Mouse (Mus musculus) liver, embryonic 13.5 days (tissue): ENCODE data around the gene Srr. TPM values are rescaled to one million over a fixed set of nuclear protein-coding genes. Genes with fewer than 3 reads are reported as not detected.

Experiments
- ATAC-seq: fragments of 200-750 bp; cut with Nextera tagmentation; 2 replicates; pipeline ENCODE4 v1.8.0; 2017; ENCODE audit warnings: low read depth, mild to moderate bottlenecking, moderate number of reproducible peaks, moderate library complexity
- DNase-seq: peaks from one replicate; pipeline ENCODE4 v3.0.0; 2022
- H3K27ac ChIP-seq: fragments of 300-500 bp; sonication (generic); 2 replicates; pipeline ENCODE4 v1.5.1; 2015; ENCODE audit warnings: moderate library complexity, mild to moderate bottlenecking, inconsistent platforms
- H3K27me3 ChIP-seq: fragments of 300-500 bp; sonication (generic); 2 replicates; pipeline ENCODE4 v1.6.1; 2015; ENCODE audit warnings: mild to moderate bottlenecking, inconsistent platforms
- H3K36me3 ChIP-seq: fragments of 300-500 bp; sonication (generic); 2 replicates; pipeline ENCODE4 v1.6.1; 2015; ENCODE audit warnings: mild to moderate bottlenecking, inconsistent platforms
- H3K4me1 ChIP-seq: fragments of 300-500 bp; sonication (generic); replicated peaks from 2 replicates; pipeline ENCODE4 v1.6.1; 2015; ENCODE audit warnings: inconsistent platforms
- H3K4me2 ChIP-seq: fragments of 300-500 bp; sonication (generic); 2 replicates; pipeline ENCODE4 v1.6.1; 2015; ENCODE audit warnings: inconsistent platforms, mild to moderate bottlenecking, moderate library complexity
- H3K4me3 ChIP-seq: fragments of 300-500 bp; sonication (generic); replicated peaks from 2 replicates; pipeline ENCODE4 v1.5.1; 2015; ENCODE audit warnings: mild to moderate bottlenecking, inconsistent platforms
- H3K9ac ChIP-seq: fragments of 300-500 bp; sonication (generic); 2 replicates; pipeline ENCODE4 v1.6.1; 2015; ENCODE audit warnings: mild to moderate bottlenecking, inconsistent platforms
- H3K9me3 ChIP-seq: fragments of 300-500 bp; sonication (generic); replicated peaks from 2 replicates; pipeline ENCODE4 v1.6.1; 2016; ENCODE audit warnings: inconsistent platforms
- WGBS: fragments of 180-500 bp; shearing (Covaris S2); methylation state at CpG from one replicate; pipeline ENCODE4 v1.1.7; 2015; ENCODE audit not compliant: insufficient replicate concordance; 5-methylcytosine and 5-hydroxymethylcytosine counted together
- microRNA-seq: library from miRNA; unstranded; fragments of <30 nt; microRNA quantifications from one replicate; pipeline ENCODE4, GENCODE M21; 2016
- polyA plus RNA-seq: library from polyadenylated mRNA; unstranded; fragments of >200 nt; fragmentation: Nextera tagmentation; extraction: Ambion mirVana; gene quantifications from 2 replicates; pipeline ENCODE4 v1.2.1, GENCODE M21; 2015

Gene Srr
- polyA plus RNA-seq, 1 experiment from 2014 or later = 3.9 TPM

- Histone ChIP-seq H3K9me3 (no peaks in the 10 kb centered on the region), H3K4me2 (no peak overlapping the region), H3K27ac (no peak overlapping the region), H3K27me3 (no peaks in the 10 kb centered on the region), H3K36me3 (no peaks in the 10 kb centered on the region; the same call in 1 of the 2 replicates), H3K4me3 (no peak overlapping the region), H3K9ac (no peak overlapping the region), H3K4me1 (no peaks in the 10 kb centered on the region)
- 84% methylated on average over 9 of the region's 9 CpGs for WGBS
- DNase-seq = no peak
- no peak for ATAC-seq
These were observed 68.0 kb downstream of the Srr start for GRCm38 (mm10) chr11:74857756-74858155.

Small RNA genes lying within 50 kb of the gene (microRNA-seq; reads per million reads assigned to microRNA genes)
- gene Mir6926 = 0.88 reads per million

Other genes starting within 250 kb of the Srr start
- gene Pafah1b1, start 201.3 kb downstream of the Srr start, polyA plus RNA-seq = 38.9 and 49.9 TPM in 2 replicates
- gene Mettl16, start 155.1 kb downstream of the Srr start, polyA plus RNA-seq = 34.8 and 40.3 TPM in 2 replicates
- 1.3 and 1.5 TPM in 2 replicates for gene Mnt, start 95.0 kb downstream of the Srr start, polyA plus RNA-seq
- 1.2 and 1.5 TPM in 2 replicates for gene Sgsm2, start 28.9 kb downstream of the Srr start, polyA plus RNA-seq
- 32.6 and 39.1 TPM in 2 replicates for gene Tsr1, start 27.9 kb downstream of the Srr start, polyA plus RNA-seq
- 4.4 and 5.5 TPM in 2 replicates for gene Smg6, start 125 bp downstream of the Srr start, polyA plus RNA-seq
- 1.2 and 1.5 TPM in 2 replicates for gene Hic1, start 243.6 kb upstream of the Srr start, polyA plus RNA-seq